ENCODE assay signal across 10 mouse cellular contexts in genomic region chr15:99364921-99365320, GRCm38 (mm10). TPM values are rescaled to one million over a fixed set of nuclear protein-coding genes. Genes with fewer than 3 reads are reported as not detected.
A peak's percentile ranks its signal among the peaks of the same experiment; 100 is the strongest.
DNase-seq lines count a peak whose midpoint lies in the region; ATAC-seq and TF ChIP-seq lines count a peak whose summit lies in the region.
"Had no signal": no experiment of that assay in that cellular context is flagged by ENCODE, and none has a peak within 500 bp of the region (broad histone marks: within the 10 kb centered on the region; RNA-seq: fewer than 3 reads in every experiment).

No protein-coding gene starts in this region.

- WGBS in heart, postnatal 0 days, result 61% methylated on average over 8 of the region's 8 CpGs

- H3K9ac ChIP-seq in heart, postnatal 0 days (replicated peaks; ENCODE audit: low read depth, low read length), result 0 out of 2 replicates have a peak overlapping the region, but pooled peaks have one; percentile 20
- H3K9ac ChIP-seq: midbrain, embryonic 13.5 days had no signal

- H3K4me1 ChIP-seq in heart, postnatal 0 days (ENCODE audit: control insufficient read depth, insufficient read depth), result peaks cover 14% of the 10 kb centered on the region
- H3K4me1 ChIP-seq in brown adipose tissue, adult 24 weeks (ENCODE audit: control insufficient read depth, insufficient read depth, insufficient read length, low read length), result peaks cover 17% of the 10 kb centered on the region

- no peaks in the 10 kb centered on the region for H3K9me3 ChIP-seq in heart, postnatal 0 days (replicated peaks; ENCODE audit: control insufficient read depth, low read length)
- H3K9me3 ChIP-seq: midbrain, embryonic 13.5 days had no signal

- no peaks in the 10 kb centered on the region for H3K27me3 ChIP-seq in heart, postnatal 0 days (ENCODE audit: control insufficient read depth, insufficient read depth, low read length)

- H3K36me3 ChIP-seq in heart, postnatal 0 days (replicated peaks; ENCODE audit: control insufficient read depth, insufficient read depth, low read length), result no peaks in the 10 kb centered on the region
- H3K36me3 ChIP-seq: midbrain, embryonic 13.5 days had no signal

- no peak for ATAC-seq in heart, postnatal 0 days (ENCODE audit: insufficient read depth, low read depth)
- ATAC-seq: midbrain, embryonic 13.5 days had no signal

- TF ChIP-seq CTCF in heart, postnatal 0 days (IDR thresholded peaks at IDR 0.05; ENCODE audit: low read depth), result no peak

- no peak overlapping the region for H3K4me3 ChIP-seq in heart, postnatal 0 days (ENCODE audit: low read depth, low read length)
- H3K4me3 ChIP-seq in brown adipose tissue, adult 24 weeks (ENCODE audit: insufficient read depth, low read depth, low read length), result no peak overlapping the region
- H3K4me3 ChIP-seq: erythroblast, embryonic 14.5 days; midbrain, embryonic 13.5 days had no signal

- intact Hi-C loops in heart, postnatal 10 days (cut with DNase I), result no loop called here
- intact Hi-C loops in left cerebral cortex, postnatal 36 days (cut with DNase I), result no loop called here
- intact Hi-C loops in left cerebral cortex, postnatal 25 days (cut with DNase I), result no loop called here

- TF ChIP-seq EP300 in heart, postnatal 0 days (IDR thresholded peaks at IDR 0.05; ENCODE audit: low read depth), result no peak

- H3K27ac ChIP-seq in heart, postnatal 0 days (ENCODE audit: low read depth), result peak overlapping the region; percentile 60
- peak overlapping the region; percentile 19 for H3K27ac ChIP-seq in brown adipose tissue, adult 24 weeks (replicated peaks; ENCODE audit: low read depth, low read length)
- H3K27ac ChIP-seq: midbrain, embryonic 13.5 days had no signal

- DNase-seq in heart, postnatal 0 days (ENCODE audit: low spot score), result no peak
- DNase-seq in heart, postnatal 10 days, result no peak
- DNase-seq in CD4-positive helper T cell, adult 2 months (ENCODE audit: low read depth, low spot score), result peak; percentile 69
- peak; percentile 20 for DNase-seq in skeletal muscle tissue, adult 2 months (ENCODE audit: low read depth, low spot score)
- no peak for DNase-seq in left cerebral cortex, postnatal 36 days (ENCODE audit: low spot score in 2 of 2)
- DNase-seq in cerebellum, postnatal 14 days, result no peak
- DNase-seq in left cerebral cortex, postnatal 25 days (ENCODE audit: low spot score in 2 of 2), result no peak

- peak overlapping the region; percentile 23; the same call in 1 of the 2 replicates for H3K4me2 ChIP-seq in heart, postnatal 0 days (ENCODE audit: low read depth, low read length)
- H3K4me2 ChIP-seq: midbrain, embryonic 13.5 days had no signal

RNA-seq across cellular contexts. Expression of gene Fmnl3, which starts 5.4 kb away (rescaled TPM):
- total RNA-seq in heart, postnatal 0 days (2014; rRNA removed; ENCODE audit: low replicate concordance), result 18.2 and 21.6 TPM in 2 replicates
- polyA plus RNA-seq in heart, postnatal 0 days (2015; fragmentation: Nextera tagmentation; extraction: Ambion mirVana), result 10.1 and 12.1 TPM in 2 replicates
- 10 to 100 TPM; 40.3 to 43.0 TPM for total RNA-seq in heart, postnatal 10 days (2021)
- 3.6 and 6.7 TPM in 2 replicates for polyA plus RNA-seq in brown adipose tissue, adult 24 weeks (2012; ENCODE audit: insufficient read depth, insufficient read length, missing spikeins)
- 10 to 100 TPM; 10.6 to 10.8 TPM for total RNA-seq in left cerebral cortex, postnatal 36 days (2021)
- total RNA-seq in left cerebral cortex, postnatal 25 days (2021), result 10 to 100 TPM in 1 of 2 experiments, 1 to 10 TPM in 1; 9.5 to 10.7 TPM

RNA-seq across cellular contexts. Expression of gene Tmbim6, which starts 27.8 kb away (rescaled TPM):
- 190 and 225 TPM in 2 replicates for total RNA-seq in heart, postnatal 0 days (2014; rRNA removed; ENCODE audit: low replicate concordance)
- 188 and 200 TPM in 2 replicates for polyA plus RNA-seq in heart, postnatal 0 days (2015; fragmentation: Nextera tagmentation; extraction: Ambion mirVana)
- total RNA-seq in heart, postnatal 10 days (2021), result 100 to 1,000 TPM; 225 to 229 TPM
- 290 and 634 TPM in 2 replicates for polyA plus RNA-seq in brown adipose tissue, adult 24 weeks (2012; ENCODE audit: insufficient read depth, insufficient read length, missing spikeins)
- total RNA-seq in left cerebral cortex, postnatal 36 days (2021), result 100 to 1,000 TPM; 319 to 339 TPM
- 100 to 1,000 TPM; 331 to 338 TPM for total RNA-seq in left cerebral cortex, postnatal 25 days (2021)

Comparison
In these comparisons a context has a peak if more than half of its experiments do, and no peak if none do; other contexts are left out.
1. DNase-seq: peak in CD4-positive helper T cell, adult 2 months (single experiment) and skeletal muscle tissue, adult 2 months (single experiment); none in heart, postnatal 0 days (single experiment), heart, postnatal 10 days (0 of 2), left cerebral cortex, postnatal 36 days (0 of 2), cerebellum, postnatal 14 days (0 of 2) and left cerebral cortex, postnatal 25 days (0 of 2).